Mouse (Mus musculus): ENCODE measurements around the gene Usp2. TPM values are rescaled to one million over a fixed set of nuclear protein-coding genes. Genes with fewer than 3 reads are reported as not detected.

The Usp2 gene
- polyA plus RNA-seq, 1 experiment from 2014 or later = 8.9 TPM

- Histone ChIP-seq H3K9me3 (replicated peaks) (no peaks in the 10 kb centered on the region), H3K36me3 (peaks cover 82% of the 10 kb centered on the region), H3K4me3 (no peak overlapping the region), H3K27ac (no peak overlapping the region), H3K27me3 (ENCODE audit: low read depth, poor library complexity, severe bottlenecking) (no peaks in the 10 kb centered on the region), H3K4me1 (peaks cover 4% of the 10 kb centered on the region; the same call in 1 of the 2 replicates)
- no peak for DNase-seq (ENCODE audit: low spot score)
- WGBS = 31% methylated on average over 7 of the region's 8 CpGs
Observed at GRCm38 (mm10) chr9:44144023-44144717, 77.3 kb downstream of the Usp2 start.

- Histone ChIP-seq H3K27me3 (ENCODE audit: low read depth, poor library complexity, severe bottlenecking) (no peaks in the 10 kb centered on the region), H3K27ac (no peak overlapping the region), H3K4me3 (no peak overlapping the region), H3K36me3 (peaks cover 82% of the 10 kb centered on the region), H3K9me3 (replicated peaks) (no peaks in the 10 kb centered on the region), H3K4me1 (no peaks in the 10 kb centered on the region)
- no peak for DNase-seq (ENCODE audit: low spot score)
Observed at GRCm38 (mm10) chr9:44144718-44145060, 77.9 kb downstream of the Usp2 start.

Other genes with a start within 250 kb of the Usp2 start
- gene Thy1, start 23.6 kb upstream of the Usp2 start, polyA plus RNA-seq (2016; fragmentation: Nextera tagmentation; extraction: Ambion mirVana) = 0.21 TPM in 1 of 2 replicates, not detected in the other
- 0.13 and 0.14 TPM in 2 replicates for gene Mfrp, start 34.7 kb downstream of the Usp2 start, polyA plus RNA-seq (2016; fragmentation: Nextera tagmentation; extraction: Ambion mirVana)
- gene C1qtnf5, start 40.2 kb downstream of the Usp2 start, polyA plus RNA-seq (2016; fragmentation: Nextera tagmentation; extraction: Ambion mirVana) = 0.24 TPM in 1 of 2 replicates, not detected in the other
- 0.10 and 0.35 TPM in 2 replicates for gene Gm49380, start 46.5 kb downstream of the Usp2 start, polyA plus RNA-seq (2016; fragmentation: Nextera tagmentation; extraction: Ambion mirVana)
- 88.1 and 97.0 TPM in 2 replicates for gene Rnf26, start 46.5 kb downstream of the Usp2 start, polyA plus RNA-seq (2016; fragmentation: Nextera tagmentation; extraction: Ambion mirVana)
- gene Mcam, start 67.4 kb downstream of the Usp2 start, polyA plus RNA-seq (2016; fragmentation: Nextera tagmentation; extraction: Ambion mirVana) = 9.8 and 10.1 TPM in 2 replicates
- gene Cbl, start 167.0 kb downstream of the Usp2 start, polyA plus RNA-seq (2016; fragmentation: Nextera tagmentation; extraction: Ambion mirVana) = 19.6 and 23.9 TPM in 2 replicates
- not detected in 2 replicates for gene Ccdc153, start 173.7 kb downstream of the Usp2 start, polyA plus RNA-seq (2016; fragmentation: Nextera tagmentation; extraction: Ambion mirVana)
- gene Pdzd3, start 184.4 kb downstream of the Usp2 start, polyA plus RNA-seq (2016; fragmentation: Nextera tagmentation; extraction: Ambion mirVana) = 0.13 TPM in 1 of 2 replicates, not detected in the other
- 2.1 and 3.3 TPM in 2 replicates for gene Nlrx1, start 201.6 kb downstream of the Usp2 start, polyA plus RNA-seq (2016; fragmentation: Nextera tagmentation; extraction: Ambion mirVana)
- gene Abcg4, start 221.6 kb downstream of the Usp2 start, polyA plus RNA-seq (2016; fragmentation: Nextera tagmentation; extraction: Ambion mirVana) = 1.9 and 4.6 TPM in 2 replicates
- gene Hinfp, start 238.7 kb downstream of the Usp2 start, polyA plus RNA-seq (2016; fragmentation: Nextera tagmentation; extraction: Ambion mirVana) = 28.2 and 30.4 TPM in 2 replicates